Mouse (Mus musculus) neural tube, embryonic 11.5 days (tissue): ENCODE data around the gene Prss43. TPM values are rescaled to one million over a fixed set of nuclear protein-coding genes. Genes with fewer than 3 reads are reported as not detected.
A peak's percentile ranks its signal among the peaks of the same experiment; 100 is the strongest.

Experiments used
- ATAC-seq: fragments of 200-750 bp; cut with Nextera tagmentation; 2 replicates; pipeline ENCODE4 v1.8.0; 2017; ENCODE audit warnings: moderate number of reproducible peaks, mild to moderate bottlenecking, moderate TSS enrichment, moderate library complexity; ENCODE audit not compliant: insufficient read depth, low FRiP score, low TSS enrichment
- DNase-seq: peaks from one replicate; pipeline ENCODE4 v3.0.0-alpha.2; 2015; ENCODE audit warnings: low spot score
- H3K27ac ChIP-seq: fragments of 300-500 bp; sonication (generic); 2 replicates; pipeline ENCODE4 v1.5.1; 2014; ENCODE audit warnings: low read depth, mild to moderate bottlenecking, low read length
- H3K27me3 ChIP-seq: fragments of 300-500 bp; sonication (generic); 2 replicates; pipeline ENCODE4 v1.6.1; 2014; ENCODE audit warnings: mild to moderate bottlenecking, low read length, mixed read lengths; ENCODE audit not compliant: control insufficient read depth, insufficient read depth
- H3K36me3 ChIP-seq: fragments of 300-500 bp; sonication (generic); 2 replicates; pipeline ENCODE4 v1.6.1; 2014; ENCODE audit warnings: mild to moderate bottlenecking, low read length, moderate library complexity, mixed read lengths; ENCODE audit not compliant: control insufficient read depth, insufficient read depth
- H3K4me1 ChIP-seq: fragments of 300-500 bp; sonication (generic); 2 replicates; pipeline ENCODE4 v1.6.1; 2014; ENCODE audit warnings: low read length, mixed read lengths; ENCODE audit not compliant: control insufficient read depth, insufficient read depth
- H3K4me2 ChIP-seq: fragments of 300-500 bp; sonication (generic); 2 replicates; pipeline ENCODE4 v1.6.1; 2014; ENCODE audit warnings: low read depth, mild to moderate bottlenecking, moderate library complexity
- H3K4me3 ChIP-seq: fragments of 300-500 bp; sonication (generic); 2 replicates; pipeline ENCODE4 v1.5.1; 2014; ENCODE audit warnings: low read depth, low read length
- H3K9ac ChIP-seq: fragments of 300-500 bp; sonication (generic); 2 replicates; pipeline ENCODE4 v1.6.1; 2014; ENCODE audit warnings: mild to moderate bottlenecking, low read length
- H3K9me3 ChIP-seq: fragments of 300-500 bp; sonication (generic); 2 replicates; pipeline ENCODE4 v1.6.1; 2016; ENCODE audit warnings: low read length; ENCODE audit not compliant: control insufficient read depth
- WGBS: fragments of 180-500 bp; shearing (Covaris S2); extraction: QIAGEN DNeasy Blood & Tissue Kit; methylation state at CpG from one replicate; pipeline ENCODE4 v1.1.7; 2014; 5-methylcytosine and 5-hydroxymethylcytosine counted together
- polyA plus RNA-seq: library from polyadenylated mRNA; unstranded; fragments of >200 nt; fragmentation: Nextera tagmentation; extraction: Ambion mirVana; gene quantifications from 2 replicates; pipeline ENCODE4 v1.2.1, GENCODE M21; 2014

Gene Prss43
- polyA plus RNA-seq, 1 experiment from 2014 or later = not detected

DNA sequence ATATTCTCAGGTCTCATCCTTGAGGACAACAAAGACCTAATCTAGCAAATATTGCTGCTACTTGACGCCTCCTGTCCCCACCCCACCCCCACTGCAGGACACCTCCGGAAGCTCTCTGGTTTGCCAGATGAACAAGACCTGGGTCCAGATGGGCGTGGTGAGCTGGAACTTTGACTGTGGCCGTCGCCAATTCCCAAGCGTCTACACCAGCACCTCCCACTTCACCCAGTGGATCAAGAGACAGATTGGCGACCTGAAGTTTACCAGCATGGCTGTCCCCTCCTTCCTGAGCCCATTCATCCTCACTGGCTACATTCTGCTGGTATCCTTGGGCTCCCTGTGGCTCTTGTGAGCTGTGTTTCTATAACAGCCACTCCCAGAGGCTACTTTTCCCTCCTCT is 29.4 kb downstream of the Prss43 start:
- Histone ChIP-seq H3K4me3 (no peak overlapping the region), H3K27me3 (no peaks in the 10 kb centered on the region), H3K27ac (no peak overlapping the region), H3K4me1 (peaks cover 4% of the 10 kb centered on the region; the same call in 1 of the 2 replicates), H3K9me3 (no peaks in the 10 kb centered on the region), H3K9ac (no peak overlapping the region), H3K4me2 (no peak overlapping the region), H3K36me3 (no peaks in the 10 kb centered on the region)
- DNase-seq = no peak
- no peak for ATAC-seq
- WGBS = 79% methylated on average over 7 of the region's 7 CpGs

DNA sequence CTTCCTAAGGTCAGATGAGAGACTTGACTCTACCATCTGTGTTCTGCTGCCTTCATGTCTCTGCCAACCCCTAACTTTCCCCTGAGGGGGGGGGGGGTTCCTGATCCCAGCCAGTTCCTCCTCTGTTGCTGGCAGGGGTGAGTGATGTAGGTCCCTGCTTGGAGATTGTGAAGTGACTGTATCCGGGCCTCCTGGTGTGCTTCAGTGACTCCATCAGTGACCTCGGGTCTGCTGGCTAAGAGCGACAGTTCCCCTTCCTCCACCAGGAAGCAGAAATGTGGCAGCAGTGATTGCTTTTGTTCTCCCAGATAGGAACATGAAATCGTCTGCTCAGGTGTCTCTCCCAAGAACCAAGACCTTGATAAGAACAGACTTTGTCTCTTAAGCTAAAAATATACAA is 30.4 kb downstream of the Prss43 start:
- Histone ChIP-seq H3K36me3 (no peaks in the 10 kb centered on the region), H3K9ac (no peak overlapping the region), H3K9me3 (no peaks in the 10 kb centered on the region), H3K4me2 (no peak overlapping the region), H3K27me3 (no peaks in the 10 kb centered on the region), H3K27ac (no peak overlapping the region), H3K4me3 (no peak overlapping the region), H3K4me1 (peaks cover 4% of the 10 kb centered on the region; the same call in 1 of the 2 replicates)
- DNase-seq (no peak), ATAC-seq (no peak)
- 64% methylated on average over 4 of the region's 4 CpGs for WGBS

DNA sequence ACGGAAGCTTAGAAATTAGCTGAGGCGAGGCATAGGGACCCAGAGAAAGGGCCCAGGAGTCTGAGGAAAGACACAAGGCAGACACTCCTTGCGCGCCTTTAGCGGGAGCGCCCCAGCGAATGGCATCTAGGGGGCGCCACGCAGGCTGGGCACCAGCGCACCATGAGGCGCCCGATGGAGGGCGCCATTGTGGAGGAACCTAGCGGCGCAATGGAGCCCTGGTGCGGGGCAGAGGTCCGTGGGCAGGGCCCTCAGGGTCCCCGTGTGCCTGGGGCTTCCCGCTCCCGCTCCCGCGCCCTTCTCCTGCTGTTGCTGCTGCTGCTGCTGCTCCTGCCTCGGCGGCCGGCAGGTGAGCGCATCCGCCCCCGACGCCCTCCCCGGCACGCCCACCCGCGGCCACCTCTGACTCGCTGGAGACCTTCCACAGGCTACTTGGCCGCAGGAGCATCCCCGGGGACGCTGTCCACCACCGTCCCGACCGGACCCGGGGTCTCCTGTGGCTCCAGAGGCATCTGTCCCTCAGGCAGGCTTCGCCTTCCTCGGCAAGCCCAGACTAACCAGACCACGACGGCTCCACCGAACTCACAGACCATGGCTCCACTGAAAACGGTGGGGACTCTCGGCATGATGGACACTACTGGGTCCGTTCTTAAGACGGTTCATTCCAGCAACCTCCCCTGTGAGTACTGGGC is 31.4 kb downstream of the Prss43 start, which contains the start of gene Prss50:
Gene Prss50 (plus strand): TSS at position 187 of the 692 bp plus-strand sequence.
- Histone ChIP-seq H3K4me2 (peak within 1 kb of the TSS; percentile 52), H3K4me1 (peaks cover 4% of the 10 kb centered on the region; the same call in 1 of the 2 replicates), H3K27ac (no peak within 1 kb of the TSS), H3K9ac (peak within 1 kb of the TSS; percentile 35), H3K36me3 (no peaks in the 10 kb centered on the region), H3K27me3 (no peaks in the 10 kb centered on the region), H3K9me3 (no peaks in the 10 kb centered on the region), H3K4me3 (peak within 1 kb of the TSS; percentile 21)
- WGBS = 7% methylated on average over 47 of the region's 50 CpGs
- no peak for ATAC-seq
- DNase-seq = peak; percentile 68

DNA sequence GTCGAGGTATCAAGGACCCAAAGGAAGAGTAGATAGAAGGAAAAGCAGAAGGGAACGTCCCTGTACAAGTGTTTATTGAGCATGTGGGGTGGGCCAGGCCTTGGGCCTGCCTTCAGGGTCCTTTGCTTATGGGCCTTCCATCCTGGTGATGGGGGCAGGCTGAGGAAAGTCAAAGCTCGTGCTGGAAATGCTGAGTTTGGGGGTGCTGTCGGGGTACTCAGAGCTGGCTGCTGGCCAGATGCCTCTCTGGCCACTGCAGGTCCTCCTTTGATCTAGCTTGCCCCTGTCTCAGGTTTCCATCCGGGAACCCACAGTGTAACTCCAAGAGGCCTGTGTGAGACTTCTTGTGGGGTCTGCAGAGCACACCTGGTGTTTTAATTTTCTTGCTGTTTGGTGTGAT is 32.0 kb downstream of the Prss43 start:
- WGBS = 39% methylated on average over 5 of the region's 5 CpGs
- ATAC-seq (no peak), DNase-seq (no peak)
- Histone ChIP-seq H3K27ac (no peak overlapping the region), H3K4me1 (peaks cover 4% of the 10 kb centered on the region; the same call in 1 of the 2 replicates), H3K9me3 (no peaks in the 10 kb centered on the region), H3K4me2 (no peak overlapping the region), H3K4me3 (no peak overlapping the region), H3K36me3 (no peaks in the 10 kb centered on the region), H3K27me3 (no peaks in the 10 kb centered on the region), H3K9ac (no peak overlapping the region)

DNA sequence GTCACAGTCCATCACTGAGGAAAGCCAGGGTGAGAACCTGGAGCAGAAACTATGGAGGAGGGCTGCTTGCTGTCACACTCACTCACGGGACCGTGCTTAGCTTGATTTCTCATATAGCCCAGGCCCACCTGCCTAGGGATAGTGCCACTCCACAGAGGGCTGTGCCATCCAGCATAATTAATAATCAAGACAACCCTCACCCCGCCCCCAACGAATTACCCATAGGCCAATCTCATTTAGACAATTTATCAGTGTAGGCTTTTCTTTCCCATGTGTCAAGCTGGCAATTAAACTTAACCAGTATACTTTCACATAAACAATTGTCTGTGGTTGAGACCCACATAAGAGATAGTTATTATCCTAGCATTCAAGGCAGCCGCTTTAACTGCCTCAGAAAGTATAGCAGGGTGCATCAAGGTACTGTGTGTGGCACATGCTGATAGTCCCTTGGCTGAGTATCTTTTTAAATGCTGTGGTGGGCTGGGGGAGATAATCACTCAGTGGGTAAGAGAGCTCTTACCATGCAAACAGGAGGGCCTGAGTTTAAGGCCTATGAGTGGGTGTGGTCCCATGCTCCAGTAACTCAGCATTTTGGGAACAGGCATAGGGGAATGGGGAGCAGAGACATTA is 32.6 kb downstream of the Prss43 start:
- Histone ChIP-seq H3K27me3 (no peaks in the 10 kb centered on the region), H3K9ac (no peak overlapping the region), H3K4me2 (no peak overlapping the region), H3K4me1 (peaks cover 4% of the 10 kb centered on the region; the same call in 1 of the 2 replicates), H3K4me3 (no peak overlapping the region), H3K9me3 (no peaks in the 10 kb centered on the region), H3K27ac (no peak overlapping the region), H3K36me3 (no peaks in the 10 kb centered on the region)
- DNase-seq = no peak
- 87% methylated on average over 5 of the region's 5 CpGs for WGBS
- ATAC-seq = no peak

DNA sequence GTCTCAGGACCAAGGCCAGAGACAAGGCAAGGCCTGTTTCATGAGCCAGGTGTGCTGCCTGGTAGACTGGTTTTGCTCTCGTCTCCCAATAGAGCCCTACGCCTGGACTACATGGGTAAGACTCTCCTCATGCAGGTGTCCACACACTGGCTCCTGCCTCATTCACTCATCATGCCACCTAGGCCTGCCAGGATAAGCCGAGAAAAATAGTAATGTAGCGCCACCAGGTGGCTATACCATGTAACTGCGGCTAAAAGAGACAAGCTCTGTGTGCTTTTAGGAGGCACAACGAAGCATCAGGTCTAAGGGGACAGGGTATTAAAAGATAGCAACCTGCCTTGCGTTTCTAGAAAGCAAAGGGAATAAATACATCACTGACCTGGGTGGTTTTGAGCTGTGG is 44.5 kb downstream of the Prss43 start:
- H3K27ac ChIP-seq = no peak overlapping the region
- no peak overlapping the region for H3K4me2 ChIP-seq
- ATAC-seq (no peak), DNase-seq (peak; percentile 55)
- no peak overlapping the region for H3K9ac ChIP-seq
- H3K9me3 ChIP-seq = no peaks in the 10 kb centered on the region
- H3K4me1 ChIP-seq = peaks cover 21% of the 10 kb centered on the region
- H3K4me3 ChIP-seq = no peak overlapping the region
- H3K27me3 ChIP-seq = peaks cover 6% of the 10 kb centered on the region; the same call in 1 of the 2 replicates
- H3K36me3 ChIP-seq = no peaks in the 10 kb centered on the region
- 19% methylated on average over 7 of the region's 7 CpGs for WGBS

DNA sequence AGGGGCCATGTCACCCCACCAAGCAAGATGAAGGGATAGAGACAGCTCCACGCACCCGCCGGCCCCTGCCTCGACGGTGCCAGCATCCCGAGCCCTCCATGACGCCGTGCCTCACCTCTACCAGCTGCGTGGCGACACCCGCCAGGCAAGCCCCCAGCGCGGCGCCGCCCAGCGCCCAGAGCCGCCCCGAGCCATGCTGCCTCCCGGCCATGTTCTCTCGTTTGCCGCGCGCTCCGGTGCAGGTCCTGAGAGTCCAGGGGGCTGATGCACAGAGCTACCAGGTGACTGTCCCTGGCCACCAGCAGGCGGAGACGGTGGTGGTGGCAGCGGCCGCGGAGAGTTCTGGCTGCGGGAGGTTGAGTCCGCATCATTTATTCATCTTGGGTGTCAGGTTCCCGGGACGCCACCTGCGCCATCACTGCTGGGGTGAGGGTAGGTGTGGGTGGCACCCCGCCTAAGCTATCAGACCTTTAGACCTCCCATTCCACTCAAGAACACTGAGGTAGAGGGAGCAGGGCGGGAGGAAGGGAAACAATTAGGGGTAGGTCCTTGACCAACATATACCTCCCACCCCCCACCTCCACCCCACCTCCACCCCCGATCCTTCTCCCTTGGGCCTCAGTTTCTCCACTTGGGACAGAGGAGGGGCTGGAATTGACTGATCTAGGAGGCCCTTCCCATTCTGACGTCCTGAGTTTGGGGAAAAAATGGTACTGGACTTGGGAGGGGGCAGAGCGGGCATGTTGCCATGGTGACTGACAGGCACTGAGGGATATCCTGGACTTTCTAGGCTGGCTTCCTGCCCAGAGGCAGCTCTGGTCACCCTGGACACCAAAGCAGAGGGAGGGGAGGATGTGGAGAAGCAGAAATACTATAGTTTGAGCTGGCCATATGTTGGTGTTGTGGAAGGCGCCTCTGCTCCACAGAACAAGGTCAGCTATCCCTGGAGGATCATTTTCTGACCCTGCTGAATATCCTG is 47.5 kb downstream of the Prss43 start:
- Histone ChIP-seq H3K4me1 (peaks cover 21% of the 10 kb centered on the region), H3K36me3 (no peaks in the 10 kb centered on the region), H3K4me3 (peak overlapping the region; percentile 19), H3K27me3 (peaks cover 11% of the 10 kb centered on the region), H3K4me2 (peak overlapping the region; percentile 57), H3K9ac (peak overlapping the region; percentile 22; the same call in 1 of the 2 replicates), H3K9me3 (no peaks in the 10 kb centered on the region), H3K27ac (no peak overlapping the region; the same call in 1 of the 2 replicates)
- ATAC-seq (peak; percentile 49), DNase-seq (peak; percentile 59)
- 11% methylated on average over 40 of the region's 40 CpGs for WGBS

DNA sequence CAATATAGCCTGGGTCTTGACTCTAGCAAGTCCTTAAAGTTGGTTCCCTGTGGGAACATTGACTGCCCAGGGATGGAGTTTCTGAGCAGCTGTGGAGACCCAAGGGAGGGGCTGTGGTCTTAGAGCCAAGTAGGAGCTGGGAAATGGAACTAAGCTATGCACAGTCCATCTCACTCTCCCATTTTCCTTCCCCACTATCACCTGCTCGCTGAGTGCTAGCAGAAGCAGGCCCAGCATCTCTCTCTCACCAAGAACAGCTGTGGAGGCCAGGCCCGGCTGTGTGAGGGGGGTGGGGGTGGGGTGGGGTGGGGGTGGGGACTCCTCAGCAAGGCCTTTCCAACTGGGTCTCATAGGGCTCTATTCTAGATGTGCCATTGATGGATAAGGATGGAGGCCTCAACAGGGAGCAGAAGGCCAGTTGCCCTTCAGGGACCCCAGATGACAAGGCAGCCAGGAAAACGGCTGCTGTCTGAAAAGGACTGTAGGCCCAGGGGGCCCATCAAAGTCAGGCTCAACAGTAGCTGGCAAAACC is 48.2 kb downstream of the Prss43 start:
- H3K27ac ChIP-seq = peak overlapping the region; percentile 27; the same call in 1 of the 2 replicates
- no peak overlapping the region for H3K4me3 ChIP-seq
- no peak overlapping the region for H3K4me2 ChIP-seq
- DNase-seq (peak; percentile 32), ATAC-seq (peak; percentile 47)
- H3K36me3 ChIP-seq = no peaks in the 10 kb centered on the region
- WGBS = 10% methylated on average over 3 of the region's 3 CpGs
- peaks cover 19% of the 10 kb centered on the region for H3K27me3 ChIP-seq
- H3K4me1 ChIP-seq = peaks cover 21% of the 10 kb centered on the region
- H3K9me3 ChIP-seq = no peaks in the 10 kb centered on the region
- no peak overlapping the region for H3K9ac ChIP-seq
